Mouse (Mus musculus) heart, adult 18-20 months (tissue): ENCODE measurements around the gene Pde1a. TPM values are rescaled to one million over a fixed set of nuclear protein-coding genes. Genes with fewer than 3 reads are reported as not detected.

Experiments
- DNase-seq, 2 experiments: peaks; one replicate each; pipeline ENCODE4 v3.0.0; 2021 to 2022; ENCODE audit warnings: mixed read lengths in 1 of 2
- long read RNA-seq, 2 experiments: library from polyadenylated mRNA; stranded (forward); transcript quantifications; one replicate each; pipeline ENCODE4 v2.0.0; 2021
- total RNA-seq, 2 experiments: library from RNA; stranded (reverse); gene quantifications; 2 replicates each; pipeline ENCODE4 v1.2.3; 2021

Pde1a gene
- 1 to 10 TPM; 4.9 to 7.7 TPM for total RNA-seq
- long read RNA-seq, experiment 1, partial matches to known transcripts, result 0 of 3 reads
- long read RNA-seq, experiment 1, other reads (novel, unspliced or antisense), result 3 of 3 reads
- long read RNA-seq, experiment 2, partial matches to known transcripts, result 0 of 4 reads
- long read RNA-seq, experiment 2, other reads (novel, unspliced or antisense), result 4 of 4 reads

DNA sequence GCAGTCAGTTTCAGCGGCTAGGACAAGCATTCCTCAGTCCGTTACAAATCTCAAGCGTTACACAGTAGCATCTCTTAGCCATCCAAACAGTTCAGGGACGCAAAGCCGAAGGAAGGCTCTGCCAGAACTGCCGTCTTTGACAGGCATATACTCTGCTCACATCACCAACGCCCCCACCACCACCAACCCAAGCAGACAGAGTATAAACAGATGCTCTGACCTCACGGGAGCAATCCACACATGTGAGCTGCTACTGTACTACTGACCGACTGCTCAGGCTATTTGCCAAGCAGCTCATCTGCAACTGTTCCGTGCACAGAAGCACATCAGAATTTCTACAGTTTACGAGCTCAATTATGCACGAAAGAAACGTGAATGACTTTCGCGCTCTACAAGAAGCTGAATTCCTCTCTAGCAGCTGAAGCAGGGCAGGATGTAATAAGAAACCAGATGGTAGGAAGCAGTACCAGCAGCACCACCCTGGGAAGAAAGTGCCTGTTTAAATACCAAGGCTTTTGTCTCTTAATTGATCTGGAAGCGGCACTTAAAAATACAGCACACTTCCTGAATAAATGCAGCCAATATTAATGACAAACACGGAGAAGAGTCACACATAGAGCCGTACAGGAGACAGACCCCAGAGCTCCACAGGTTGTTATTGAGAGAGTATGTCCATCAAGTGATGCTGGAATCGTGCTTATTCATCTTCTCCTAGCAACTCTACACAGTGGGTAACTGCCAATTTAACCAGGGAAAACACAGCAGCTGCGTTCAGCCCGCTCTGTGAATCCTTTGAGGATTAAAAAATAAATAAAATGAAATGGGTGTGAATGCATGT lies at the start of gene Pde1a:
Pde1a (minus strand) TSS at position 598 of the 838 bp plus-strand sequence.
- DNase-seq, result peak in 1 of 2 experiments; percentile 26

DNA sequence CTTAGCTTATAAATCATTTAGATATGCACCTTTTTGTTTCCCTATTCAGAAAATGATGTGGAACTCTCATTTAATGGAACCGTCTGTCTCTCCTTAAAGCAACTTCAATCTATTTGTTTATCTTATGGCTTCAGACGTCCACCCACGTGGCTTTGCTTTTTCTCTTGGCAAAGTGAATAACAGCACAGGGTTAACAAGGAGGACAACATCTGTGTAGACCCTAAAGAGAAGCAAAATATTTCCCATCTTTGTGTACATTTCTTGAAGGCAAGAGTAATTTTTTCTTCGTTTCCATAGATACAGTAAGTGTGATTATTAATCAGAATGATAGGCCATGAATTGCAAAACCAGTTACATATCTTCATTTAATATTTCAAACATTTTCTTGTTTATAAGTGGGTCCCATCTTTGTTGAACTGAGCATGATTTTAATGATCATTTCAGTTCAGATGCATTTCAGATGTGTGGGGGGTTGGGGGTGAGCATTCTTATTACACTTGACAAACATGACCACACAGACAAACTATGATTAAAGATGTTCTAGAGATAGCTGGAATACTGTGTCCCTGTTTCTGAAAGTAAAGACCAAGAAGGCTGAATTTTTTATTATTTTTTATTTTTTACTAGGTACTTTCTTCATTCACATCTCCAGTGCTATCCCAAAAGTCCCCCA lies 49.5 kb upstream of the Pde1a start:
- DNase-seq, result no peak

DNA sequence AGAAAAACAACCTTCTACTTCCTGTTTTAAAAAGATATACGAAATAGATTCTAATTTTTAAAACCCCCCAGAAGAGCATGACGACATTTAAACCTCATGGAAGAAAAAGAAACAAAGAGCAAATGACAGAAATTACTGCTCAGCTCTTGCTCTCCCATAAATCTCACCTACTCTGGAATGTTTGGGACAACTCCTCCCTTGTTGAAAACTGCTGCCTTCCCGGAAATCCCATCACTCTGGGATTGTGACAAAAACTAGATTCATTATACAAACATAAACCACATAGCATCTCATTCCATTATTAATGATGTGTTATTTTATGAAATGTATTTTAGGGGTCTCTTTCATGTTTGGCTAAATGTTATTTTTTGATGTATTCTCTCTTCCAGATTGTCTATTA lies 48.9 kb upstream of the Pde1a start:
- no peak for DNase-seq

DNA sequence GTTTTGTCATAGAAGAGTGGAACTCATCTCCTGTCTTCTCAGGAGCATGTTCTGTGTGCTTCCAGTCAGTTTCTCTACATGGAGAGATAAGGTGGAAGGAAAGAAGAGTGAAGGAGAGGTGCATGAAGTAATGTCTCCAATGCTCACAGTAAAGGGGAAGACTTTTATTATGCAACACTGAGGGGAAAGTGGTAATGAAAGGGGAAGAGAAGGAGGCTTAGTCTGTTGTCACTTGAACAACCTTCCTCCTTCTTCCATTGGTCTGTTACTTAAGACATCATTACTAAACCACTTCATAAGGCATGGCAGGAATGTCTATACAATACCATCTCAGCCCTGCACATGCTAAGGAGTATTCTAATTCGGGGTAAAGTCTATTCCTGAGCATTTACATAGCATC lies 38.8 kb upstream of the Pde1a start:
- no peak for DNase-seq

DNA sequence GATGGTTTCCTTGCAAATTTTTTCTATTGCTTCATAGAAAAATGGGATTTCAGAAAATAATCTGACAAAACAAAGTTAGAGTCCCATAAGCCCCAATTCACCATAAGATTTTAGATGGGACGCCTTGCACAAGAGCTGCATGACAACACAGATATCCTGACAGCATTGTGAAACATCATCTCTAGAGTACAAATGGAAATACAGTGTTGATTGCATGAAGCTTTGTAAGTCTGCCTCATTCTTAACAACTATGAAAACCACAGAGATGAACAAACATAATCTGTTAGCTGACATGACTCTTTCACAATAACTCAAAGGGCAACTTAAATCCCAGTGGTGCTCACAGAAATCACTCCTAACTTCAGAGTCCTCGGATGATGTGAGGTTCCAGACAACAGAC lies 29.5 kb upstream of the Pde1a start:
- DNase-seq, result peak; percentile 7 to 14

DNA sequence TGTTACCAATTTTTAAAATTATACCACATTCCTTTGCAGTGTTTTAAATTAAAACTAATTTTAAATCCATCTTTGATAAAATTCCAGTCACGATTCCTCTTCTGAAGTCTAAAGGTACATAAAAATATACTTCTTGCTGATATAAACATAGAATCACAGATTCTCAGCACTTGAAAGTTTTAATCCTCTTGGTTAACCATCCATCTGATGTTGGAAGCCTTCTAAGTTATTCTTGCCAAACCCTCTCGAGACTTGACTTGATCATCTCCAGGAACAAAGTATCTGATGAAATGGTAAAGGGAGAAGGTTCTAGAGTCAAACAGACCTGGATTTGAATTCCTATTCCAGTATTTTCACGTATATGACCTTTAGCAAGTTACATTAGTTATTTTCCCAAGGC lies 28.9 kb upstream of the Pde1a start:
- no peak for DNase-seq

DNA sequence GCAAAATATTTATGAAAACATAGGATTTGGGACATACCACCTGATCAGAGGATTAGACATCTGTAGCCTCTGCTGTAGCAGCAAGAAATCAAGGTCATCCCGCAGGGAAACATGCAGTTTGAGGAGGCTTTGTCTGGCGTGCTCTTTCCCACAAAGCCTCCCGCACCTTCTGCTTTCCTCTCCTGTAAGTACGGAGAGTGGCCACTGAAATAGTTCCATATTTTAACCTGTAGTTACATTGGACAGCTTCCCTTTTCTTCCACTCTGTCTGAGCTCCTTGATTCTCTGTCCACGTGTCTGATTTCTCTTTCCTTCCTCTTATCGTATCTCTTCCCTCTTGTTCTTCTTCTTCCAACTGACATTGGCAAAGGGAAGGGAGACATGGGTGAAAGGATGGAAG lies 20.8 kb upstream of the Pde1a start:
- no peak for DNase-seq

DNA sequence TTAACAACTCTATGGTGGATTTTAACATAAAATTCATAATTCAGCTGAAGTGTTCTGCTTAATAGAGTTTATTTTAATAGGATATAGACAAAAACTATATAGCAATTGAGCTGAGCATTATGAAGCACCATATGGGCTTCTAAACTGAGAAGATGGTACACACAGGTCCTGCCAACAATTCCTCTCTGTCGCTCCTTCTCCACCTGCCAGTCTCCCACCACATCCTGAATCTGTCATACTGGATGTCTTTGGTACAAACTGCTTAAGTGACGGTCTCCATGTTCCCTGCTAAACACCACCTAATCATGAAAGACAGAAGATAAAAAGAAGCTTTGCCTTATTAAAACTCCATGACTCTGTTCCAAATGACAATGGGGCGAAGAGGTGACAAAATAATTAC lies 20.1 kb upstream of the Pde1a start:
- DNase-seq, result no peak

DNA sequence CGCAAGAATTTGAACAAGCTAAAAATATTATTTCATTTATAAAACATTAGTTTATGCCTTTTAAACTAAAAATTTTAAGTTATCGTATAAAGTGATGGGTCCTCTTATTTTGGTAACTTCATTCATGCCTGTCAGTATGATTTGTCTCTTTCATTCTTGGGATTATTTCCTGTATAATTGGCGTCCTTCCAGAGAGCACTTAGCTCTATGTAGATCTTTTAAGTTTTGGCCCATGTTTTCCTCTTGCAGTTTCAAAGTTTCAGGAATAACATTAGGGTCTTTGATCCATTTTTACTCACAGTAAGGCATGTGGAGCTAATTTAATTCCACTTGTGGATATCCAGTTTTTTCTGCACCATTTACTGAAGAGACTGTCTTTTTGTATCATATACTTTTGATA lies 5.8 kb upstream of the Pde1a start:
- no peak for DNase-seq

DNA sequence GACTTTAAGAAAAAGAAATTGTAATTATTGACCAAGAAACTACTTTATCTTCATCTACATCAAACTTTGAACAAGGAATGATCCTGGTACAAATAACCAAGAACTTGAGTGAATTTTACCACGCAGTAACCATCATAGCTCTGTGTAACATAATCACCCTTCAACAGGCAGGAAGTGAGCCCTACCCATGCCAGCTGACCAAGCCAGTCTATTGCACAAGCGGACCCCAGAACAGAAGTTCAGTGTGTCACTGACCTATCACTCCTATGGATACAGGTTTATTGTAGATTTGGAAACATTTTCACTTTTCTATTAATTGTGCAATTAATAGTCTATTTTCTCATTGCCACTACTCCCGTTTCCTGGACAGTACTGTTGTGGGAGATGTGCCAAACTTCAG lies 3.4 kb upstream of the Pde1a start:
- no peak for DNase-seq

DNA sequence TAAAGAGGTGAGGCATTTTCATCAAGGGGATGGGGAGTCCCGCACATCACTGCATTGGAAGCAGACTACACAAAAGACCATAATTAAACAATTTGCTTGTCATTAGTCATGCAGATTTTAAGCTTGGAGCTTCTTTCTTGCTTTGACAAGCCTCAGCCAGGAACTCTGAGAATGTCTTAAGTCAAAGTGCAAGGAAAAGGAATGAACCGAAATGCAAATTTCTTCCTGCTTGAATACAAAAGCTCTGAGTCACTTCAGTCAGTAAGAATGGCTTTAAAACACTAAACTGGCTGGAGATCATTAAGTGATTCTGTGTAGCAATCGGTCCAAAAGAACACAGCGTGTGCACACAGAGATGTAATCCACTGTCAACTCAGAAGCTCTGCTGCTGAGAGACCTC lies 2.6 kb downstream of the Pde1a start:
- no peak for DNase-seq

DNA sequence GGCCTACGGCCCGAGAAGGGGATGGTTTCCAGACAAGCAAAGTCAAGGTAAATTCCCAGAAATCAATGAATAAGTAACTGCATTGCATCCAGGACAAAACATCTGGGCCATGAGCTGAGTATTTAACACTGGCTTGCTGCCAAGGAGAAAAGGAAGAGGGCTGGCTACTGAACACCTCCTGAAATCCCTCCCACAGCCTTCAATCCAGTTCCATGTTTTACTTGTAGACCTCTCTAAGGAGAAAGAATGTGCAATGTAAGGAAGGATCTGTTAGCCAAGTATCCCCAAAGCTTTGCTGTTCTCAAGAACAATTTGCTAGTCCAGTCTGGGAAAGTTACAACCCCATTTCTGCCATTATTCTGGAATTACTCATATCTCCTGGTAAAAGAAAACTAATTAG lies 42.4 kb downstream of the Pde1a start:
- no peak for DNase-seq

DNA sequence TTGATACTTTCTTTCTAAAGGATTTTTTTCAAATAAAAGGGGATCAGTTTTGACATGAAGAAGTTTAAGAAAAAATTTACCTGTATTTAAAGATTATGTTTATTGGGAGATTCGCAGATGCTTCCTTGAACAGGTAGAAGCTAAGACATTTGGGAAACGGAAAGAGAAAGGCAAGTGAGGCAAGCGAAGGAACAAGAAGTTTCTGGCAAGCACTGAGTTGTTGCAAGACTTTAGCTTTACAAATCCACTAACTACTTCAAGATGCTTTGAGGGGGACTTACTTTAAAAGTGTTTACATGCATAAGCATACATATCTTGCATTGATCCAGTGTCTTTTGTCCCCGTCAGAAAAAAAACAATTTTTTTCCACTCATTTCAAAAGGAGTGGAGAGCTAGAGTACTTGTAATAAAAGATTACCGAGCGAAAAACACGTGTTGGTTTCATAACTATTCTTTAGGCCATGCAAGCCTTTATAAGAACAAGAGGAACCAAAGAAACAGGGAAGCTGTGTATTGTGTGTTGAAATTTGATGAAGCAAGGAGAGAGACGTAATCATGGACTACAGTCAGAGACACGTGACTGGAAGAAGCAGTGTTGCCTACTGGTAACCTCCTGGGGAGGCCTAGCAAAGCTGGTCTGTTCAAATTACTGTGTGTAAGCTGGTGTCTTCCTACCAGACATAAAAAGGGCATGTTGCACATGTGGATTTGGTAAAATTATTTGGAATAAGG lies 49.0 kb downstream of the Pde1a start:
- peak in 1 of 2 experiments; percentile 9 for DNase-seq

DNA sequence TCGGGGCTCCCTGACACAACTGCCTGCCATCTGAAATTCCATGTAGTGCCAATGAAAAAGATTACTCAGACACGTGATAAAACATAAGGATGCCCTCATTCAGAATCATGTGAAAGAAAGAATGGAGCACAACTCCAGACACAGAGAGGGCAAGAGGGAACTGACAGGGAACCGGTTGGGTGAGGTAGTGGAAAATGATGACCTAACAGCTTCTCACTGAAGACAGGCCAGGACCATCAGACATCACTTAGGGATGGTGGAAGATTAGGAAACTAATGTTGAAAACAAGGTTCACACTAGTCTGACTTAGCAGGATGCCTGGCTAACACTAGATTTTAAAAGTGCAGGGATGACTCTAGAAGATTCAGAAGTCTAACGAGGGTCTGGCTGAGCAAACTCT lies 49.6 kb downstream of the Pde1a start:
- DNase-seq, result no peak

DNA sequence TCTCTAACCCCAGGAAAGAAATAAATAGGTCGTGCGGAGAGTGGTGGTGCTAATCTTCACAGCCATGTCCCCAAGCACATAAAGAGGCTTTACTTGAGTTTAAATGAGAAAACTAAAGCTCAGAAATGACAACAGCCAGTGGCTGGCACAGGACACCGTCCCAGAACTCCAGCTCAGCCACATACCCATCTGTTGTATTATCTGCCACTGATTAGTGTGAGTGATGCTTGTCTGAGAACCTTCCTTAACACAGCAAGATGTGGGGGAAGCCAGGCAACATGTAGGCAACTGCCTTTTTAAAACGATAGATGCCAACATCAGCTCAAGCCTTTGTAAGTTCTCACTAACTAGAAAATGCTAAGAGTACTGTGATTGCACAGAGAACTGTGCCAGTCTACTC lies 52.9 kb downstream of the Pde1a start:
- DNase-seq, result no peak

DNA sequence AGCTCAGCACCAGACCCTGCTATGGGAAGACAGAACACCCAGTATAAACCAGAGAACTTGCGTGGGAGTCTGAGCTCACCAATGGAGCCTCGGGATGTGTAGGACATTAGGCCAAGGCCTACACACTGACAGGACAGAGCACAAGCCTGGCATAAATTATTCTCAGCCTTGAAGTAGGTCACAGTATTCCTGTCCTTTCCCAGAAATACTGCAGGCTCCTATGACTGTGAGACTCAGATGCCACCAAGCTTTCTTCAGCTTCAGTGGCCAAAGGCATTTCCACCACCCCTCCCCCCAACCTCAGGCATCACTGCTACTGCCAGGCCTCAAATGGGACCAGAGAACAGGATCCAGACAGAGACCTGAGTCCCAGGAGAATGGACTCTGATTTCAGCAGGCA lies 54.7 kb downstream of the Pde1a start:
- no peak for DNase-seq

DNA sequence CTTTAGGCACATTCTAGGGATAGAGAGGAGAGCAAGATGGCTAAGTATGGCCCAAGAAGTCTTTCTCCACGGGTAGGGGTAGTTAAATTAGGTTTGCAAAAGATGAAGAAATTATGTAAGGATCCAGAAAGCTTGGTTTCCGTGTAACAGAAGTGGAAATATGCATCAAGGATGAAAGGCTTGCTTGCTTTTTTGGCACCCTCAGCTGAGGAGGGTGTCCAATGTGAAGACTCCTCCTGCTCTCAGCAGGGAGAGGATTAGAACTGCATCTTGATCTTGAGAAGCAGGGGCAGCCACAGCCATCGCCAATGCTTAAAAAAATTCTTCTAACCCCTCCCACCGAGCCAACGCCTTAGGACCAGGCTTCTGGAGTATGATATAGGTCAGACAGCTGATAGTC lies 55.2 kb downstream of the Pde1a start:
- no peak for DNase-seq

DNA sequence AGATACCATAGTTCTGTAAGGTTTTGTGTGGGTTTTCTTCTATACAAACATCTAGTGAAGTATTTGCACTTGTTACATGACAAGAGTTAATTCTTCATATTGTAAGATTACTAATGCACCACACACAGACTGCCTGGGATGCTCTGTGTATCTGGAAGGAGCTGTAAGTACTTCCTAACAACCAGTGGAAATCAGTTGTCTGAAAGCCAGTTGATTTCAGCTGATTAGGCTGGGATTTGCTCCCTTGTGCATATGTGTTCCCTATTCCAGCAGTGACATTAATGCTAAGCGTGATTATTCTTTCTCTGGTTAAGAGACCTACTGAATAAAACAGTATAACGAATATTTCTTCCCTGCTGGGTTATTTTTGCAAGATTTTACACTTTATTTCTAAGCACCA lies 55.8 kb downstream of the Pde1a start:
- DNase-seq, result no peak

DNA sequence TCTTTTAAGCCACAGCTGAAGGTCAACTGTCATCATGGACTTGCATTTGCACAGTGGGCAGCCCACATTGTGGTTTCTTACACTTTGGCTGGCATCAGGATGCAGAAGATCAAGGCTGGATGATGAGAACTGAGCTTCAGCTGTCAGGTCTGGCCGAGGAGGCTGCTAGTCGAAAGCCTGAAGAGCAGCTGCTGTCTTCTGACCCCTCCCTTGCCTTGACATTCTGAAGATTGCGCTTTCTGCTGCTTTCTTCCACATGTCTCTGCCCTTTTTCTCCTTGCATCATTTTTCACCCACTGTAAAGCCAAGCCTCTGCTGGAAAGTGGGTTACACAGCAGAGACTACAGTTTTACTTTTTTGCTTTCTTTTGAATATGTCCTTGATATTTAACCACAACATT lies 59.5 kb downstream of the Pde1a start:
- DNase-seq, result no peak

DNA sequence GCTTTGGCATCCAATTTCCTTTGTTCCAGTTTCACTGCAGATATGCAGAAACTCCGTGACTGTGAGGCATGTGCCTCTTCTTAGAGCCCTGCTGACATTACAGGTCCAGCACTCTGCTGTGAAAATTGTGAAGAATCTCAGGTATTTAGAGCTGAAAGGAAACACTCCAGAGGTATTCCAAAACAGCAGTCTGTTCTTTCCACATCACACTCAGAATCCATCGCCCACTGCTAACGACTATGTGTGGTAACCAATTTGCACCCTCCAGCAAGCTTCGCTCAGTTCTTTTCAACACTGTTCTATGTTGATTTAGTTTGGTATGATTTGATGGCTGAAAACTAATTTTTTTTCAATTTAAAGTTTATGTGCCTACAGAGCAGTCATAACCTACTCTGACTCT lies 62.8 kb downstream of the Pde1a start:
- DNase-seq, result no peak

DNA sequence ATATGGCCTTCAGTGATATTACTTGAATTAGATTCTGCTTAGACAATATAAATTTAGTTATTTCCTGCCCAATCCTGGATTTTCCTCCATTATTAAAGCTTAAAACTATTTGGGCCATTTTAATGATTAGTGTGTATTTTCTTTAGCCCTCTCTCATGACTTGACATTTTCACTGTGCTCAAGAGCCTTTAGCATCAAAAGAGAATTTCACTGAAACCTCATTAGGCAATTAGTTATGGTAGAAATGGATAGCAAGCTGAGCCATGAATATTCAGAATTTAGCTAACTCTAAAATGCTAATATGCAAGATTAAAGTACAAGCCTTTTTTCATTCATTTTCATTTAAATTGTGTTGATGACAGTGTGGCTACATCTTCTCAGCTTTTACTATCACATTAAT lies 73.2 kb downstream of the Pde1a start:
- DNase-seq, result no peak

DNA sequence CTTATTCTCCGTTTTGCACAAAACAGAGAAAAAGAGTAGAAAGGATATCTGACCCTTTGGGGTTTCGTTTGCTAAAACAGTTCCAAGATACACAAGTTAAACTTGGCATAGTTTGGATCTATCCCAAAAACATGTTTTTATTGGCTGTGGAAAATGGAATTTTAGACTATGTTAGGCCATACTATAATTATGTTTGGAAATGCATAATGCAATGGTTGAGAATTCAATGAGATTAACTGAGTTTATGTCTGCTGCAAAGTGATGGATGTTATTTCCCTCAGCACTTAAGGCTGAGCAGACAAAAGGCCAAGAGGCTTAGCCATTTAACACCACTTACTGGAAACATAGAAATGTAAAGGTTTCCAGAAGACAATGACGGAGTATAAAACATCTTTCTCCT lies 75.2 kb downstream of the Pde1a start:
- DNase-seq, result no peak
